Mouse (Mus musculus) testis, adult 2 months (tissue): Measurements from ENCODE around the gene Atp5g1. TPM values are rescaled to one million over a fixed set of nuclear protein-coding genes. Genes with fewer than 3 reads are reported as not detected.

Source experiments
- H3K27ac ChIP-seq: fragments of 200-500 bp; 2 replicates; pipeline ENCODE4 v1.5.1; 2012; ENCODE audit warnings: low read depth, low read length; ENCODE audit not compliant: control insufficient read depth, insufficient read depth
- H3K27me3 ChIP-seq: fragments of 200-500 bp; 2 replicates; pipeline ENCODE4 v1.6.1; 2012; ENCODE audit warnings: mild to moderate bottlenecking, low read length, moderate library complexity; ENCODE audit not compliant: control insufficient read depth, insufficient read depth
- H3K36me3 ChIP-seq: fragments of 200-500 bp; 2 replicates; pipeline ENCODE4 v1.6.1; 2012; ENCODE audit warnings: mild to moderate bottlenecking, low read length; ENCODE audit not compliant: control insufficient read depth, insufficient read depth
- H3K4me1 ChIP-seq: fragments of 200-500 bp; 2 replicates; pipeline ENCODE4 v1.6.1; 2012; ENCODE audit warnings: low read length; ENCODE audit not compliant: control insufficient read depth, insufficient read depth
- H3K4me3 ChIP-seq: fragments of 200-500 bp; 2 replicates; pipeline ENCODE4 v1.5.1; 2012; ENCODE audit warnings: low read depth, mild to moderate bottlenecking, low read length, moderate library complexity, mixed read lengths; ENCODE audit not compliant: control insufficient read depth
- CTCF ChIP-seq: fragments of 200-500 bp; IDR thresholded peaks from 2 replicates; pipeline ENCODE4 v1.5.1; 2012; ENCODE audit warnings: low read depth, mild to moderate bottlenecking, inconsistent platforms, low read length, moderate library complexity; ENCODE audit not compliant: control insufficient read depth, insufficient read depth, insufficient replicate concordance
- POLR2A ChIP-seq: fragments of 200-500 bp; IDR thresholded peaks from 2 replicates; pipeline ENCODE4 v1.6.1; 2012; ENCODE audit warnings: low read depth, mild to moderate bottlenecking, inconsistent platforms, low read length, moderate library complexity; ENCODE audit not compliant: control insufficient read depth
- polyA plus RNA-seq: library from polyadenylated mRNA; depleted of rRNA; stranded (reverse); fragments of >200 nt; gene quantifications from 2 replicates; pipeline ENCODE4 v1.2.3, GENCODE M21; 2012

Gene Atp5g1
- polyA plus RNA-seq, 1 experiment, result 234 TPM

DNA sequence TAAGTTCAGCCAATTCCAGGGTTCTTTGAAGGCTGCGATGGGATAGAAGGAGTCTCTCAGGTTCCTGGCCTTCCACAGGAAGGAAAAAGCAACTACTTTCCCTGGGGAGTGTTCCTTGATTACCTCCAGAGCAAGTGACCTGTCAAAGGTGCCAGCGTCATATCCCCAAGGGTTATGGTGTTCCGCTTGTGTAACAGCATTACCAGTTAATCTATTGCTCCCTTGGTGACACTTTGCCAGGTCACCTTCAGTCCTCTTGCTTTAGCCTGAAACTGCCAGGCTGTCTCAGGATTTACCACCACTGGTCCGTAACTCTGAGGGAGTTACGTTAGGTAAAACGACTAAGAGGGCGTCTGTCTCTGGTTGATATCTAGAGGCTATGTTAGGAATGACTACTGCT is 5.1 kb downstream of the Atp5g1 start:
- H3K4me3 ChIP-seq, result no peak overlapping the region
- TF ChIP-seq POLR2A (no peak), CTCF (no peak)

DNA sequence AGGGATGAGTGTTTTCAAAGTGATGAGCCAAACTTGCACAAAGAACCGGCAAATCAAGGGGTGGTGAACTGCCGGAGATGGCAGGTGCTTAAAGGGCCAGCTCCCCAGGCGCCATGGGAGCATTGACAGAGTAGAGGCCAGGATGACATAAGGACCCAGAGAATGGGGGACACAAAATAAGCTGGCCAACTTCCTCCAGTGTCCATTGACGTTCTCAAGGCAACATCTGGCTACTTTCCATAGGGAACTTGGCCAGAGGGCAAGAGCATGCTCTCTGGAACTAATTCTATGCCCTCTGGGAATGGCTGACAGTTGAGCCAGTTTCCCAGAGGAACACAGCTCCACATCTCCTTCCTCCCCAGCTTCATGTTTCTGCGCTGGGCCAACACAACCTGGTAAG is 7.2 kb downstream of the Atp5g1 start:
- Histone ChIP-seq H3K4me1 (peaks cover 5% of the 10 kb centered on the region), H3K36me3 (no peaks in the 10 kb centered on the region), H3K4me3 (no peak overlapping the region), H3K27me3 (no peaks in the 10 kb centered on the region), H3K27ac (no peak overlapping the region)
- TF ChIP-seq POLR2A (no peak), CTCF (no peak)

More for the DNA sequence above, 5.1 kb downstream of the Atp5g1 start:
- Histone ChIP-seq H3K4me1 (peaks cover 5% of the 10 kb centered on the region), H3K27ac (no peak overlapping the region), H3K36me3 (no peaks in the 10 kb centered on the region), H3K27me3 (no peaks in the 10 kb centered on the region)

DNA sequence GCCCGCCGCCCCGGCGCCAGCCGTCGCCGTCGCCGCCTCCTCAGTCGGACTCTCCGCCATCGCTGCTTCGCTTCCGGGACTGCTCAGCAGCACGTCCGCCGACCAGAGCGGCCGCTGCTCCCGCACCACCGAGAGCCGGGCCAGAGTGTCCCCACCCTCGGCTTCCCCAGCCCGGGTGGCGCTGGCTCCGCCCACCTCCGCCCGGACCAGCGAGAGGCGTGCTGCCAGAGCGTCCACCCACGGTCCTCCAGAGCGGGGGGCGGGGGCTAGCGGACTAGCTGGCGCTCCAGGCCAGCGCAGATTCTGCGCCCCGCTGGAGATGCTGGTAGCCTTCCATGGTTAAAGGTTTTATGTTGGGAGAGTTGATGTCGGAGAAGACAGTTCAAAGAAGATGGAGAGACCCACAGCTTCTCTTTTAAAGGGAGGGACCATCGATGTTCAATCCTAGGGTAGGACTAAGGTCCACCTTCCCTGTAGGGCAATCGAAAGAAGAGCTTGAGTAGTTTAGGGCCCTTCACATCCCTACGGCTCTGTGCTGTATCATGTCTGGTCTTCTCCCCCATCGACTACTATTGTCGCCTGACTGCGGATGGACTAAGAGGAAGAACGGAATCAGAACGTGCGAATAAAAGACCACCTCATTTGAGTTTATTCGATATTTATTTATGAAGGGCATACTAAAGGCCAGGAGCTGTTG is 10.1 kb downstream of the Atp5g1 start, which contains the start of gene Ube2z:
Gene Ube2z (minus strand): TSS at position 174 of the 697 bp plus-strand sequence.
- Histone ChIP-seq H3K36me3 (no peaks in the 10 kb centered on the region; the same call in 1 of the 2 replicates), H3K4me3 (peak within 1 kb of the TSS; percentile 93), H3K27ac (peak within 1 kb of the TSS; percentile 85), H3K27me3 (no peaks in the 10 kb centered on the region), H3K4me1 (peaks cover 5% of the 10 kb centered on the region)
- TF ChIP-seq POLR2A (peak; percentile 98), CTCF (no peak)

DNA sequence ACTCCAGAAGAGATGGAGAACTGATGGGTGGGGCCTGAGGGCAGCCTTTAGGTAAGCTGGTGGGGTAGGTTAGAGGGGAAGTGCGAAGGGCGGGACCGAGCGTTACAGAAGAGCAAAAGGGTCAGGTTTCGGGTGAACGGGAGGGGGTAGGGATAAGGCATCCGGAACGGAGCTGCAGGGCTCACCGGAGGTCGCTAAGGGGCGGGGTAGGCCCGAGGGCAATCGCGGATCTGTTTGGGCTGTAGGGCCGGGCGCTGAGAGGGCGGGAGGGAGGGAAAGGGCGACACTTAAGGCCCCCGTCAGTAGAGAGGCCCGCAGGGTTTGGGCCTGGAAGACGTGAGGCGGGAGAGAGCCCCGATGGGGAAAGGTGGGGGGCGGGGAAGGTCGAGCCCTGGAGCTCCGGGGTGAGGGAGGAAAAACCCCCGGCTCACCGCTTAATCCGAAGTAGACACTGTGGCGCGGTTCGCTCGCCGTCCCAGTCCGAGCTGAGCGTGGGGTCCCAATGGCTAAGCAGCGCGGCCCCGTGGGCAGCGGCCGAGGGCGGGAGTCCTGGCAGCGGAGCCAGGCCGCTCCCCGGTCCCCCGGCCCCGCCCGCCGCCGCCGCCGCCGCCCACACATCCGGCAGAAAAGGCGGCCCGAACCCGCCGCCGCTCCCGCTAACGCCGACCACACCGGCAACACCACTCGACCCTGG is 10.8 kb downstream of the Atp5g1 start:
- H3K27ac ChIP-seq, result peak overlapping the region; percentile 85
- no peaks in the 10 kb centered on the region; the same call in 1 of the 2 replicates for H3K36me3 ChIP-seq
- H3K4me1 ChIP-seq, result peaks cover 5% of the 10 kb centered on the region
- no peaks in the 10 kb centered on the region for H3K27me3 ChIP-seq
- TF ChIP-seq POLR2A, result no peak
- TF ChIP-seq CTCF, result no peak
- peak overlapping the region; percentile 93 for H3K4me3 ChIP-seq

DNA sequence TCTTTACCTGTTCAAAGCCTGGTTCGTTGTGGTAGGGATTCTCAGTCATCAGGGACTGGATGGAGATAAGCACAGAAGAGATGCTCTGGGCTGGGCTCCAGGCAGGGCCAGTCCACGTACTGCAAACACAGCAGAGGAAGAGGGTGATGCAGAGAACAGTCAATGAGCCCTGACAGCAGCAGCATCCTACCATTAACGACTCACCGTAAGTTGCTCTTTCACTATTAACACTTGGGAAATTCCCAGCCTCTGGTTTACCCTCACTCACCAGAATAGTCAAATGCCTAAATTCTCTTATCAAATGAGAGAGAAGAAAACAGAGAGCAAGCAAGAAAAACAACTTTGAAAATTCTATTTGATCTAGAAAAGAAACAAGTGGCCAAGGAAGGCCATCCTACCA is 17.2 kb downstream of the Atp5g1 start:
- H3K36me3 ChIP-seq, result peaks cover 4% of the 10 kb centered on the region
- no peaks in the 10 kb centered on the region for H3K27me3 ChIP-seq
- no peak overlapping the region for H3K27ac ChIP-seq
- H3K4me3 ChIP-seq, result no peak overlapping the region
- no peaks in the 10 kb centered on the region for H3K4me1 ChIP-seq
- TF ChIP-seq CTCF (no peak), POLR2A (no peak)

DNA sequence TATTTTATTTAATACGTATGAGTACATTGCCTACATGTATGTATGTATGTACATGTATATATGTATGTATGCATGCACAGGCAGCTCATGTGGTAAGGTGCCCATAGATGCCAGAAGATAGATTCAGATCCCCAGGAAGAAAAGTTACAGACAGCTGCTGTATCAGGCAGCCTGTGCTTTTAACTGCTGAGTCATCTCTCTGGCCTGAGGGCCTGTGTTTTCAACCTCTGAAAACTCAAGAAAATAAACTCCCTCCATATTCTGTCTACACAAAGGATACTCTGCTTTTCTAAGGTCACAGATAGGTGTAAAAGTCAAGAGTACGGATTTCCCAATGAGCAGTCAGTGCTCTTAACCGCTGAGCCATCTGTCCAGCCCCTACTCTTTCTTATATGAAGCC is 24.6 kb downstream of the Atp5g1 start:
- TF ChIP-seq POLR2A (no peak), CTCF (no peak)
- Histone ChIP-seq H3K4me1 (no peaks in the 10 kb centered on the region), H3K36me3 (peaks cover 1% of the 10 kb centered on the region; the same call in 1 of the 2 replicates), H3K27me3 (no peaks in the 10 kb centered on the region), H3K4me3 (no peak overlapping the region), H3K27ac (no peak overlapping the region)

DNA sequence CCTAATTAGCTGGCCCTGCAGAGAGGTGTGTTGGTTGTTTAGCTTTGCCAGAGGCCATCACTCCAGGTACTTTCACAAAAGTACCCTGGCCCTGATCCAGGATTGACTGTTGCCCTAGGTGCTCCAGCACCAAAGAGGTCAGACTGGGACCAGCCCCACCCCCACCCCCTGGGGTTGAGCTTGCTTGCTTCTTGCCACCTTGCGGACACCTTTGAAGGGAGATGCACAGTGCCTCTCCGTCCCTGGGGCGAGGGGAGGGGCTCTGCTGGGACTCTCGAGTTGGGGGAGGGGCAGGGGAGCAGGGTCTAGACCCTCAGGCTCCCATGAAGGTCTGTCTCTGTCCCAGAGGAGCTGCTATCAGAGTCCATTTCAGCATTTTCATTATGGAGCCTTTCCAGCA is 25.5 kb downstream of the Atp5g1 start:
- Histone ChIP-seq H3K4me3 (no peak overlapping the region), H3K4me1 (no peaks in the 10 kb centered on the region), H3K36me3 (peaks cover 1% of the 10 kb centered on the region; the same call in 1 of the 2 replicates), H3K27ac (no peak overlapping the region), H3K27me3 (no peaks in the 10 kb centered on the region)
- no peak for TF ChIP-seq POLR2A
- no peak for TF ChIP-seq CTCF
